Mouse (Mus musculus): Measurements from ENCODE around the gene Pdgfa. TPM values are rescaled to one million over a fixed set of nuclear protein-coding genes. Genes with fewer than 3 reads are reported as not detected.
A peak's percentile ranks its signal among the peaks of the same experiment; 100 is the strongest.

Gene Pdgfa
- polyA plus RNA-seq, 1 experiment from 2014 or later = 10.5 TPM

- no peak overlapping the region for H3K9ac ChIP-seq
- H3K4me2 ChIP-seq = no peak overlapping the region
- H3K27me3 ChIP-seq = no peaks in the 10 kb centered on the region
- no peaks in the 10 kb centered on the region for H3K4me1 ChIP-seq
- no peaks in the 10 kb centered on the region for H3K36me3 ChIP-seq (replicated peaks)
- WGBS = 81% methylated on average over 3 of the region's 3 CpGs
- H3K27ac ChIP-seq = no peak overlapping the region
- ATAC-seq (ENCODE audit: low FRiP score) = no peak
- no peaks in the 10 kb centered on the region for H3K9me3 ChIP-seq
- H3K4me3 ChIP-seq (replicated peaks) = no peak overlapping the region
These were observed 17.9 kb upstream of the Pdgfa start for GRCm38 (mm10) chr5:139015097-139015496.

GRCm38 (mm10) chr5:139010649-139011048 lies 13.5 kb upstream of the Pdgfa start:
- ATAC-seq (ENCODE audit: low FRiP score) = no peak
- Histone ChIP-seq H3K9ac (no peak overlapping the region), H3K9me3 (no peaks in the 10 kb centered on the region), H3K4me3 (replicated peaks) (no peak overlapping the region), H3K36me3 (replicated peaks) (no peaks in the 10 kb centered on the region), H3K4me2 (no peak overlapping the region), H3K4me1 (peaks cover 6% of the 10 kb centered on the region; the same call in 1 of the 2 replicates), H3K27me3 (no peaks in the 10 kb centered on the region), H3K27ac (no peak overlapping the region)
- WGBS = 68% methylated on average over 2 of the region's 2 CpGs

- peaks cover 6% of the 10 kb centered on the region; the same call in 1 of the 2 replicates for H3K4me1 ChIP-seq
- 66% methylated on average over 4 of the region's 4 CpGs for whole genome bisulfite sequencing
- no peak for ATAC-seq (ENCODE audit: low FRiP score)
- no peak overlapping the region for H3K4me2 ChIP-seq
- H3K9ac ChIP-seq = no peak overlapping the region
- H3K27me3 ChIP-seq = no peaks in the 10 kb centered on the region
- H3K36me3 ChIP-seq (replicated peaks) = no peaks in the 10 kb centered on the region
- H3K4me3 ChIP-seq (replicated peaks) = no peak overlapping the region
- no peak overlapping the region for H3K27ac ChIP-seq
- H3K9me3 ChIP-seq = no peaks in the 10 kb centered on the region
These were observed 10.1 kb upstream of the Pdgfa start for GRCm38 (mm10) chr5:139007141-139007775.

- peaks cover 16% of the 10 kb centered on the region for H3K27me3 ChIP-seq
- H3K4me3 ChIP-seq (replicated peaks) = no peak overlapping the region
- peaks cover 5% of the 10 kb centered on the region; the same call in 1 of the 2 replicates for H3K9me3 ChIP-seq
- ATAC-seq (ENCODE audit: low FRiP score) = no peak
- H3K4me1 ChIP-seq = peaks cover 6% of the 10 kb centered on the region; the same call in 1 of the 2 replicates
- no peak overlapping the region for H3K4me2 ChIP-seq
- no peak overlapping the region for H3K9ac ChIP-seq
- no peaks in the 10 kb centered on the region for H3K36me3 ChIP-seq (replicated peaks)
- WGBS = 88% methylated on average over 6 of the region's 6 CpGs
- H3K27ac ChIP-seq = no peak overlapping the region
These were observed 7.4 kb upstream of the Pdgfa start for GRCm38 (mm10) chr5:139004588-139004987.

GRCm38 (mm10) chr5:138999716-139000115 lies 2.5 kb upstream of the Pdgfa start:
- H3K4me3 ChIP-seq (replicated peaks) = no peak overlapping the region
- H3K36me3 ChIP-seq (replicated peaks) = no peaks in the 10 kb centered on the region
- H3K27me3 ChIP-seq = peaks cover 60% of the 10 kb centered on the region
- peaks cover 32% of the 10 kb centered on the region for H3K4me1 ChIP-seq
- 69% methylated on average over 7 of the region's 7 CpGs for WGBS
- no peak overlapping the region for H3K4me2 ChIP-seq
- ATAC-seq (ENCODE audit: low FRiP score) = no peak
- no peak overlapping the region for H3K27ac ChIP-seq
- no peak overlapping the region for H3K9ac ChIP-seq
- H3K9me3 ChIP-seq = peaks cover 5% of the 10 kb centered on the region; the same call in 1 of the 2 replicates

- H3K27ac ChIP-seq = no peak overlapping the region
These were observed 888 bp upstream of the Pdgfa start for GRCm38 (mm10) chr5:138997936-138998580.

GRCm38 (mm10) chr5:138996322-138997073 lies 672 bp downstream of the Pdgfa start:
- ATAC-seq (ENCODE audit: low FRiP score) = 0 out of 2 replicates have a peak, but pooled peaks have one; percentile 5
- H3K9ac ChIP-seq = peak overlapping the region; percentile 70; the same call in 1 of the 2 replicates
- H3K36me3 ChIP-seq (replicated peaks) = no peaks in the 10 kb centered on the region
- peak overlapping the region; percentile 96 for H3K4me2 ChIP-seq
- H3K4me1 ChIP-seq = peaks cover 63% of the 10 kb centered on the region
- H3K4me3 ChIP-seq (replicated peaks) = peak overlapping the region; percentile 71
- H3K27ac ChIP-seq = no peak overlapping the region
- WGBS = 3% methylated on average over 24 of the region's 24 CpGs
- peaks cover 92% of the 10 kb centered on the region for H3K27me3 ChIP-seq
- no peaks in the 10 kb centered on the region for H3K9me3 ChIP-seq

More at GRCm38 (mm10) chr5:138997936-138998580, 888 bp upstream of the Pdgfa start:
- WGBS = 3% methylated on average over 30 of the region's 30 CpGs
- H3K9ac ChIP-seq = no peak overlapping the region
- ATAC-seq (ENCODE audit: low FRiP score) = no peak
- peak overlapping the region; percentile 96 for H3K4me2 ChIP-seq
- H3K9me3 ChIP-seq = peaks cover 5% of the 10 kb centered on the region; the same call in 1 of the 2 replicates
- peaks cover 48% of the 10 kb centered on the region for H3K4me1 ChIP-seq
- H3K27me3 ChIP-seq = peaks cover 76% of the 10 kb centered on the region
- no peaks in the 10 kb centered on the region for H3K36me3 ChIP-seq (replicated peaks)
- peak overlapping the region; percentile 33 for H3K4me3 ChIP-seq (replicated peaks)

- Histone ChIP-seq H3K27me3 (peaks cover 95% of the 10 kb centered on the region), H3K36me3 (replicated peaks) (no peaks in the 10 kb centered on the region), H3K27ac (peak overlapping the region; percentile 87), H3K9me3 (no peaks in the 10 kb centered on the region), H3K4me3 (replicated peaks) (peak overlapping the region; percentile 71), H3K9ac (peak overlapping the region; percentile 70), H3K4me2 (peak overlapping the region; percentile 96), H3K4me1 (peaks cover 63% of the 10 kb centered on the region)
- peak; percentile 57 for ATAC-seq (ENCODE audit: low FRiP score)
- under 1% methylated on average over 48 of the region's 52 CpGs for WGBS
These were observed 1.4 kb downstream of the Pdgfa start for GRCm38 (mm10) chr5:138995721-138996311.

GRCm38 (mm10) chr5:138994786-138995720 lies 2.1 kb downstream of the Pdgfa start:
- peak overlapping the region; percentile 96 for H3K4me2 ChIP-seq
- H3K36me3 ChIP-seq (replicated peaks) = no peaks in the 10 kb centered on the region
- H3K4me1 ChIP-seq = peaks cover 63% of the 10 kb centered on the region
- peaks cover 95% of the 10 kb centered on the region for H3K27me3 ChIP-seq
- no peaks in the 10 kb centered on the region for H3K9me3 ChIP-seq
- H3K27ac ChIP-seq = peak overlapping the region; percentile 87
- peak overlapping the region; percentile 70 for H3K9ac ChIP-seq
- H3K4me3 ChIP-seq (replicated peaks) = peak overlapping the region; percentile 71
- WGBS = under 1% methylated on average over 76 of the region's 127 CpGs
- peak; percentile 56 for ATAC-seq (ENCODE audit: low FRiP score)

GRCm38 (mm10) chr5:138994108-138994785 lies 2.9 kb downstream of the Pdgfa start:
- Histone ChIP-seq H3K4me1 (peaks cover 64% of the 10 kb centered on the region), H3K27me3 (peaks cover 88% of the 10 kb centered on the region), H3K9me3 (no peaks in the 10 kb centered on the region), H3K36me3 (replicated peaks) (no peaks in the 10 kb centered on the region), H3K4me3 (replicated peaks) (peak overlapping the region; percentile 71), H3K27ac (peak overlapping the region; percentile 87), H3K9ac (peak overlapping the region; percentile 70), H3K4me2 (peak overlapping the region; percentile 96)
- WGBS = under 1% methylated on average over 48 of the region's 48 CpGs
- peak; percentile 16; the same call in 1 of the 2 replicates for ATAC-seq (ENCODE audit: low FRiP score)
